Mouse (Mus musculus) forebrain, embryonic 16.5 days (tissue): ENCODE data around the gene Tmc1. TPM values are rescaled to one million over a fixed set of nuclear protein-coding genes. Genes with fewer than 3 reads are reported as not detected.

Source experiments
- ATAC-seq: fragments of 200-750 bp; cut with Nextera tagmentation; 2 replicates; pipeline ENCODE4 v1.8.0; 2017; ENCODE audit warnings: mild to moderate bottlenecking, moderate library complexity
- H3K27ac ChIP-seq: fragments of 300-500 bp; sonication (generic); 2 replicates; pipeline ENCODE4 v1.5.1; 2014; ENCODE audit warnings: low read length, control low read depth
- H3K27me3 ChIP-seq: fragments of 300-500 bp; sonication (generic); replicated peaks from 2 replicates; pipeline ENCODE4 v1.6.1; 2014; ENCODE audit warnings: low read length; ENCODE audit not compliant: control insufficient read depth, insufficient read depth
- H3K36me3 ChIP-seq: fragments of 300-500 bp; sonication (generic); 2 replicates; pipeline ENCODE4 v1.6.1; 2014; ENCODE audit not compliant: control insufficient read depth, insufficient read depth
- H3K4me1 ChIP-seq: fragments of 300-500 bp; sonication (generic); replicated peaks from 2 replicates; pipeline ENCODE4 v1.6.1; 2014; ENCODE audit warnings: low read length; ENCODE audit not compliant: control insufficient read depth, insufficient read depth
- H3K4me2 ChIP-seq: fragments of 300-500 bp; sonication (generic); 2 replicates; pipeline ENCODE4 v1.6.1; 2014; ENCODE audit warnings: mild to moderate bottlenecking, low read length, control low read depth
- H3K4me3 ChIP-seq: fragments of 300-500 bp; sonication (generic); replicated peaks from 2 replicates; pipeline ENCODE4 v1.5.1; 2014; ENCODE audit warnings: mild to moderate bottlenecking, low read length, control low read depth
- H3K9ac ChIP-seq: fragments of 300-500 bp; sonication (generic); replicated peaks from 2 replicates; pipeline ENCODE4 v1.6.1; 2014; ENCODE audit warnings: low read depth, low read length, control low read depth
- H3K9me3 ChIP-seq: fragments of 300-500 bp; sonication (generic); 2 replicates; pipeline ENCODE4 v1.6.1; 2016; ENCODE audit warnings: low read length; ENCODE audit not compliant: control insufficient read depth
- WGBS: fragments of 180-500 bp; shearing (Covaris S2); extraction: QIAGEN DNeasy Blood & Tissue Kit; methylation state at CpG from one replicate; pipeline ENCODE4 v1.1.7; 2014; 5-methylcytosine and 5-hydroxymethylcytosine counted together
- polyA plus RNA-seq: library from polyadenylated mRNA; unstranded; fragments of >200 nt; fragmentation: Nextera tagmentation; extraction: Ambion mirVana; gene quantifications from 2 replicates; pipeline ENCODE4 v1.2.1, GENCODE M21; 2015

Gene Tmc1
- polyA plus RNA-seq, 1 experiment from 2014 or later = not detected

GRCm38 (mm10) chr19:20775681-20776080 is 178.3 kb downstream of the Tmc1 start:
- Histone ChIP-seq H3K4me2 (no peak overlapping the region), H3K9me3 (no peaks in the 10 kb centered on the region), H3K4me3 (no peak overlapping the region), H3K36me3 (no peaks in the 10 kb centered on the region), H3K27ac (no peak overlapping the region), H3K9ac (no peak overlapping the region), H3K4me1 (no peaks in the 10 kb centered on the region), H3K27me3 (no peaks in the 10 kb centered on the region)
- no peak for ATAC-seq
- WGBS = 81% methylated on average over 2 of the region's 2 CpGs

- no peaks in the 10 kb centered on the region for H3K36me3 ChIP-seq
- 88% methylated on average over 7 of the region's 7 CpGs for WGBS
- no peak overlapping the region for H3K4me2 ChIP-seq
- H3K9me3 ChIP-seq = no peaks in the 10 kb centered on the region
- no peaks in the 10 kb centered on the region for H3K27me3 ChIP-seq
- no peak overlapping the region for H3K27ac ChIP-seq
- no peak overlapping the region for H3K4me3 ChIP-seq
- ATAC-seq = no peak
- H3K9ac ChIP-seq = no peak overlapping the region
- H3K4me1 ChIP-seq = no peaks in the 10 kb centered on the region
These were observed 180.1 kb downstream of the Tmc1 start for GRCm38 (mm10) chr19:20773941-20774340.

- ATAC-seq = peak; percentile 85
- H3K4me2 ChIP-seq = no peak overlapping the region
- no peaks in the 10 kb centered on the region for H3K27me3 ChIP-seq
- H3K9ac ChIP-seq = no peak overlapping the region
- no peaks in the 10 kb centered on the region for H3K4me1 ChIP-seq
- no peak overlapping the region for H3K4me3 ChIP-seq
- H3K36me3 ChIP-seq = no peaks in the 10 kb centered on the region
- 25% methylated on average over 1 of the region's 1 CpGs for WGBS
- H3K27ac ChIP-seq = no peak overlapping the region
- H3K9me3 ChIP-seq = no peaks in the 10 kb centered on the region
These were observed 189.8 kb downstream of the Tmc1 start for GRCm38 (mm10) chr19:20764214-20764613.

- no peaks in the 10 kb centered on the region for H3K27me3 ChIP-seq
- no peaks in the 10 kb centered on the region for H3K36me3 ChIP-seq
- ATAC-seq = no peak
- H3K4me2 ChIP-seq = no peak overlapping the region
- no peak overlapping the region for H3K9ac ChIP-seq
- H3K4me1 ChIP-seq = no peaks in the 10 kb centered on the region
- no peak overlapping the region for H3K4me3 ChIP-seq
- WGBS = 79% methylated on average over 4 of the region's 4 CpGs
- H3K27ac ChIP-seq = no peak overlapping the region
- no peaks in the 10 kb centered on the region for H3K9me3 ChIP-seq
These were observed 192.2 kb downstream of the Tmc1 start for GRCm38 (mm10) chr19:20761675-20762426.

GRCm38 (mm10) chr19:20761119-20761518 is 192.9 kb downstream of the Tmc1 start:
- Histone ChIP-seq H3K4me2 (no peak overlapping the region), H3K9me3 (no peaks in the 10 kb centered on the region), H3K36me3 (no peaks in the 10 kb centered on the region), H3K4me1 (no peaks in the 10 kb centered on the region), H3K4me3 (no peak overlapping the region), H3K9ac (no peak overlapping the region), H3K27me3 (no peaks in the 10 kb centered on the region), H3K27ac (no peak overlapping the region)
- ATAC-seq = no peak
- 70% methylated on average over 3 of the region's 3 CpGs for WGBS

- Histone ChIP-seq H3K9me3 (no peaks in the 10 kb centered on the region), H3K4me2 (no peak overlapping the region), H3K4me3 (no peak overlapping the region), H3K36me3 (no peaks in the 10 kb centered on the region), H3K4me1 (no peaks in the 10 kb centered on the region), H3K9ac (no peak overlapping the region), H3K27me3 (no peaks in the 10 kb centered on the region), H3K27ac (no peak overlapping the region)
- 81% methylated on average over 1 of the region's 1 CpGs for WGBS
- no peak for ATAC-seq
These were observed 209.4 kb downstream of the Tmc1 start for GRCm38 (mm10) chr19:20744630-20745029.

Other genes with a start within 250 kb of the Tmc1 start
- 0.68 and 0.72 TPM in 2 replicates for gene Aldh1a7, start 226.6 kb downstream of the Tmc1 start, polyA plus RNA-seq